Mouse (Mus musculus) midbrain, postnatal 0 days (tissue): Measurements from ENCODE around the gene Slco1b2. TPM values are rescaled to one million over a fixed set of nuclear protein-coding genes. Genes with fewer than 3 reads are reported as not detected.
"Not testable (repeated sequence)": the region's sequence is repeated elsewhere in the genome, so short reads cannot be mapped to it uniquely, and the experiment has no call there.

Source experiments
- ATAC-seq: fragments of 200-750 bp; cut with Nextera tagmentation; 2 replicates; pipeline ENCODE4 v1.8.0; 2017; ENCODE audit warnings: moderate number of reproducible peaks, mild to moderate bottlenecking, moderate TSS enrichment, moderate library complexity; ENCODE audit not compliant: low FRiP score
- DNase-seq: peaks from one replicate; pipeline ENCODE4 v3.0.0-alpha.2; 2015; ENCODE audit warnings: low spot score
- H3K27ac ChIP-seq: fragments of 300-500 bp; sonication (generic); 2 replicates; pipeline ENCODE4 v1.5.1; 2014; ENCODE audit warnings: low read depth, mild to moderate bottlenecking, low read length, mixed read lengths
- H3K27me3 ChIP-seq: fragments of 300-500 bp; sonication (generic); 2 replicates; pipeline ENCODE4 v1.6.1; 2014; ENCODE audit warnings: low read length, control low read depth, mixed read lengths; ENCODE audit not compliant: insufficient read depth
- H3K36me3 ChIP-seq: fragments of 300-500 bp; sonication (generic); 2 replicates; pipeline ENCODE4 v1.6.1; 2014; ENCODE audit warnings: low read length, control low read depth, mixed read lengths; ENCODE audit not compliant: insufficient read depth
- H3K4me1 ChIP-seq: fragments of 300-500 bp; sonication (generic); 2 replicates; pipeline ENCODE4 v1.6.1; 2014; ENCODE audit warnings: mild to moderate bottlenecking, control low read depth, antibody characterized with exemption, low read length, mixed read lengths; ENCODE audit not compliant: insufficient read depth
- H3K4me2 ChIP-seq: fragments of 300-500 bp; sonication (generic); 2 replicates; pipeline ENCODE4 v1.6.1; 2014; ENCODE audit warnings: low read depth, mild to moderate bottlenecking, low read length, mixed read lengths; ENCODE audit not compliant: poor library complexity, severe bottlenecking
- H3K4me3 ChIP-seq: fragments of 300-500 bp; sonication (generic); 2 replicates; pipeline ENCODE4 v1.5.1; 2014; ENCODE audit warnings: low read depth, mild to moderate bottlenecking, low read length, moderate library complexity
- H3K9ac ChIP-seq: fragments of 300-500 bp; sonication (generic); replicated peaks from 2 replicates; pipeline ENCODE4 v1.6.1; 2014; ENCODE audit warnings: mild to moderate bottlenecking, low read length, moderate library complexity, mixed read lengths; ENCODE audit not compliant: poor library complexity, severe bottlenecking
- H3K9me3 ChIP-seq: fragments of 300-500 bp; sonication (generic); 2 replicates; pipeline ENCODE4 v1.6.1; 2016; ENCODE audit warnings: low read length, control low read depth
- CTCF ChIP-seq: IDR thresholded peaks from 2 replicates; pipeline ENCODE4 v1.5.1; 2016; ENCODE audit warnings: antibody characterized with exemption, mild to moderate bottlenecking
- WGBS: fragments of 180-500 bp; shearing (Covaris S2); extraction: QIAGEN DNeasy Blood & Tissue Kit; methylation state at CpG from one replicate; pipeline ENCODE4 v1.1.7; 2014; 5-methylcytosine and 5-hydroxymethylcytosine counted together
- polyA plus RNA-seq: library from polyadenylated mRNA; unstranded; fragments of >200 nt; fragmentation: Nextera tagmentation; extraction: Ambion mirVana; gene quantifications from 2 replicates; pipeline ENCODE4 v1.2.1, GENCODE M21; 2015
- total RNA-seq: library from RNA; depleted of rRNA; stranded (reverse); fragments of >200 nt; gene quantifications from 2 replicates; pipeline ENCODE4 v1.2.3, GENCODE M21; 2014; rRNA removed

Gene Slco1b2
- total RNA-seq (not detected in 2 replicates), polyA plus RNA-seq (not detected in 2 replicates)

DNA sequence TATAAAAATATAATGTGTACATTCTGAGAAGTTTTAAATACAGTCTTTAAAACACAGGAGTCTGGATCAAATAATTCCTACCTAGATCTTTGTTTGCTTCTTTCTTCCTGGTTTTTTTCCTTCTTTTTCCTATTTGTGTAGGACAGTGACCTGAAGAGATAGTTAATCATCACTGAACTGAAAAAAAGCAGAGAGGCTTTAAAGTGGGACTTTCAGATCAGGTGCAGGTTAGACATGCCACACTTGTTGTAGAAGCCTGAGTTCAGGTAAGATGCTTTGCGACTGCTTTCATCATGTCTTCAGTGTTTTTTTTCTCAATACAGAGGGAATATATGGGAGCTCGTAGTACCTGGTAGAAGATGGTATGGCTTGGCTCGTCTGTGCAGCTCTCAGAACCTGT, at the start of gene Slco1b2:
Gene Slco1b2, plus strand, starts transcription at position 228 of the 400 bp plus-strand sequence.
- ATAC-seq (no peak), DNase-seq (no peak)
- WGBS, result 84% methylated on average over 3 of the region's 3 CpGs
- H3K36me3 ChIP-seq, result no peaks in the 10 kb centered on the region
- H3K27ac ChIP-seq, result no peak within 1 kb of the TSS
- no peak within 1 kb of the TSS for H3K9ac ChIP-seq
- no peak within 1 kb of the TSS for H3K4me3 ChIP-seq
- H3K27me3 ChIP-seq, result no peaks in the 10 kb centered on the region
- TF ChIP-seq CTCF, result no peak
- no peaks in the 10 kb centered on the region for H3K4me1 ChIP-seq
- H3K4me2 ChIP-seq, result no peak within 1 kb of the TSS
- H3K9me3 ChIP-seq, result no peaks in the 10 kb centered on the region

DNA sequence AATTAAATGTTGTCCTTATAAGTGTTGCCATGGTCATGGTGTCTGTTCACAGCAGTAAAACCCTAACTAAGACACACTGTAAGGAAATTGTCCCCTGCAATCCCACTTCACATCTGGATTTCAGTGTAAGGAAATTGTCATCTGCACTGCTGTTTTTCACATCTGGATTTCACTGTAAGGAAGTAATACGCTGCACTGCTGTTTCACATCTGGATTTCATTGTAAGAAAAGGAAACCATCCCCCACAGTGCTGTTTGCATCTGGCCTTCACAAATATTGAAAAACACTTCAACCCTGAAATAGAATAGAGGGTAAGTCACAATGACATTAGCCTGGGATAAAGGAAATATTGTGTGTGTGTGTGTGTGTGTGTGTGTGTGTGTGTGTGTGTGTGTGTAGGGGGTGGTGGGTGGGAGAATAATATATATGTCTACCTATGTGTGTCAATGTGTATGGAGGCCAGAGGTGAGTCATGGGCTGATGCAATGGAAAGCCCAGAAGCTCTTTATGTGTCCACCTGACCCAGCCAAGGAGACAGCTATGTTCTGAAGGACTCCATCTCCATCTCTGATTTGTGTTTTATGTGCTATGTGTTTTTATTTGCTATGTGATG, 44.4 kb upstream of the Slco1b2 start:
- no peak overlapping the region for H3K4me2 ChIP-seq
- no peaks in the 10 kb centered on the region for H3K36me3 ChIP-seq
- H3K9ac ChIP-seq, result no peak overlapping the region
- H3K4me1 ChIP-seq, result no peaks in the 10 kb centered on the region
- H3K27ac ChIP-seq, result no peak overlapping the region
- DNase-seq (no peak), ATAC-seq (no peak)
- H3K27me3 ChIP-seq, result no peaks in the 10 kb centered on the region
- 89% methylated on average over 1 of the region's 1 CpGs for WGBS
- TF ChIP-seq CTCF, result no peak
- no peaks in the 10 kb centered on the region for H3K9me3 ChIP-seq
- H3K4me3 ChIP-seq, result no peak overlapping the region

DNA sequence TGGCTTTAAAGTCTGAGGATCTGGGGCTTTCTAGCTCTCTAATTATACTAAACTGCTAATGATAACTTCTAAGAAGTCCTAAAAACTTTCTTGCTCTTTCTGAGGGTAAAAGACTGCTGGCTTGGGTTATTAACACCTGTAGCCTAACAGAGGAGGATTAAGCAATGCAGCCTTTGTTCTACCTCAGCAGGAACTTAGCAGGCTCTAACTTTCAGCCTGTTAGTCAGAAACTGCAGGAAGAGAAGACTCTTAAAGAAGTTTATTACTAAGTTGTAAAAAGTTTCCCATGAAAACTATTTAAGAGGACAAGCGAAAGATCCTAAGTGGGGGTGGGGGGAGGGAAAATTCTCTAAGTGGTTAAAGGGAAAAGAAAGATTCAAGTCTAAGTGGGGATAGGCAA, 39.3 kb upstream of the Slco1b2 start:
- 42% methylated on average over 1 of the region's 1 CpGs for whole genome bisulfite sequencing
- TF ChIP-seq CTCF, result no peak
- H3K9ac ChIP-seq, result no peak overlapping the region
- DNase-seq (no peak), ATAC-seq (no peak)
- no peak overlapping the region for H3K4me3 ChIP-seq
- H3K27me3 ChIP-seq, result no peaks in the 10 kb centered on the region
- H3K27ac ChIP-seq, result no peak overlapping the region
- no peaks in the 10 kb centered on the region for H3K4me1 ChIP-seq
- H3K4me2 ChIP-seq, result no peak overlapping the region
- no peaks in the 10 kb centered on the region for H3K36me3 ChIP-seq
- no peaks in the 10 kb centered on the region for H3K9me3 ChIP-seq

DNA sequence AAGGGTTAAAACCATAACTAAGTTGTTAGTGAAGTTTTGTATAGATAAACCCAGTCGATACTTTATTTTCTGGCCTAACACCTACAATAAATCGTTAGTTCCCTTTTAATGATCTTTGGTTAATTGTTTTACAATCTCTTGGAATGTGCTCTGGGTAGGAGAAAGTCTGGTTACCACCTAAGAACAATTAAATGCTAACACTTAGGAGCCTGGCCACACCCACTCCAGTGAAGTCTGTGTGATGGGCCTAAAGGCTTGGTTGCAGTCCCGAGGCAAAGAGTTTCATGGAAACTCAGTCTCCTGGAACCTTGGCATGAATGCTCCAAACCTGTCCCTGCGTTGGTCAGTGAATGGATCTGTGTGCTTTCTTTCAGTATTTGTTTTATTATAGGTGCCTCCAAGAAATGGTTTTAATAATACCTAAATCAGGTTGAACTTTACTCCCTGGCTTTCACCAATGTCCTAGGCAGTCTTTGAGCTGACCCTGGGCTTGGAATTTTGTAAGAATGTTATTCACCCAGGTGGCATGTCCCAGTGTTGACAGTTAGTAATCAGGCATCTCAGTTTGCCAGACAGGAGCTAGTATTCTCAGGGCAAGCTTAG, 38.6 kb upstream of the Slco1b2 start:
- H3K27me3 ChIP-seq, H3K4me3 ChIP-seq, H3K4me1 ChIP-seq, H3K4me2 ChIP-seq, ATAC-seq, H3K9ac ChIP-seq, H3K36me3 ChIP-seq, H3K27ac ChIP-seq, DNase-seq, H3K9me3 ChIP-seq: not testable (repeated sequence)
- 62% methylated on average over 4 of the region's 4 CpGs for WGBS

DNA sequence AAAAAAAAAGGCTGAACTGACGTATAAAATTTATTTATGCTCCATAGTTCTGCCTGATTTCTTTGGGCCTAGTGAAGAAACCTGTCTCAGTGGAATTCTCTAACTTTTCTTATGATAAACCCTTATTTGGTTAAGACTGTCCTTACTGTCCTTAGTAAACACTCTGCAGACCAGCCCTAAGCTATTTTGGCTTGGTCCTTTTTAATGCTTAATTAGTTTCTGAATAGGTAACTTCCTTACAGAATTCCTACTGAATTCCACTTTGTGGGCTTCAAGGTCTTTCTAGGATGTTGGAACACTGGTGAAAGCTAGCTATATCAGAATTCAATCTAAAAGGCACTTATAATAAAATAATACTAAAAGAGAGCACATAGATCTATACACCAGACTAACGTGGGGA, 33.2 kb upstream of the Slco1b2 start:
- Histone ChIP-seq H3K4me1 (no peaks in the 10 kb centered on the region), H3K36me3 (no peaks in the 10 kb centered on the region), H3K9ac (no peak overlapping the region), H3K4me3 (no peak overlapping the region), H3K4me2 (no peak overlapping the region), H3K27me3 (no peaks in the 10 kb centered on the region), H3K9me3 (peaks cover 7% of the 10 kb centered on the region; the same call in 1 of the 2 replicates), H3K27ac (no peak overlapping the region)
- 92% methylated on average over 2 of the region's 2 CpGs for WGBS
- TF ChIP-seq CTCF, result no peak
- ATAC-seq (no peak), DNase-seq (no peak)

DNA sequence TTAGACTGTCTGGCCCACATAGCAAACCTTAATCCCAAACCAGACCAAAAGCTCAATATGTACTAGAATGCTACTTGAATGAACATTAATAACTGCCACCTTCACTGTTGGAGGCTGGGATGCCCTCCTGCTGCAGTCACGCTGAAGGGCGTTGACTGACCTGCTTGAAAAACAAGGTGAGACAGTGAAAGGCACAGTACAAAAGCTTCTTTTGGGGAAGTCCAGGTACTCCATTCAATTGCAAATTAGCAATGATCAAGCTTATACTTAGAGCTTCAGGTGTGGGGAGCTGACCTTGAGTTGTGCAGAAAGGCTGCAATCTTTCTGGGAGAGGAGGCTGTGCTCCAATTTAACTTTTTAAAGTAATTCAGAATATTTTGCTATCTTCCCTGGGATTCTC, 32.3 kb upstream of the Slco1b2 start:
- no peak overlapping the region for H3K27ac ChIP-seq
- no peaks in the 10 kb centered on the region for H3K27me3 ChIP-seq
- H3K4me2 ChIP-seq, result no peak overlapping the region
- no peaks in the 10 kb centered on the region for H3K36me3 ChIP-seq
- H3K4me1 ChIP-seq, result no peaks in the 10 kb centered on the region
- TF ChIP-seq CTCF, result no peak
- DNase-seq, result no peak
- no peak overlapping the region for H3K4me3 ChIP-seq
- H3K9ac ChIP-seq, result no peak overlapping the region
- peaks cover 7% of the 10 kb centered on the region; the same call in 1 of the 2 replicates for H3K9me3 ChIP-seq
- no peak for ATAC-seq
- 96% methylated on average over 2 of the region's 2 CpGs for WGBS
